Mouse (Mus musculus) forebrain, embryonic 12.5 days (tissue): ENCODE results near the gene Rnft1. TPM values are rescaled to one million over a fixed set of nuclear protein-coding genes. Genes with fewer than 3 reads are reported as not detected.

Experiments
- ATAC-seq: fragments of 200-750 bp; cut with Nextera tagmentation; 2 replicates; pipeline ENCODE4 v1.8.0; 2017; ENCODE audit warnings: moderate TSS enrichment; ENCODE audit not compliant: low FRiP score
- H3K27ac ChIP-seq: fragments of 300-500 bp; sonication (generic); 2 replicates; pipeline ENCODE4 v1.5.1; 2016; ENCODE audit warnings: mild to moderate bottlenecking
- H3K27me3 ChIP-seq: fragments of 300-500 bp; sonication (generic); 2 replicates; pipeline ENCODE4 v1.6.1; 2016; ENCODE audit warnings: mild to moderate bottlenecking
- H3K36me3 ChIP-seq: fragments of 300-500 bp; sonication (generic); replicated peaks from 2 replicates; pipeline ENCODE4 v1.6.1; 2016; ENCODE audit warnings: mild to moderate bottlenecking
- H3K4me1 ChIP-seq: fragments of 300-500 bp; sonication (generic); 2 replicates; pipeline ENCODE4 v1.6.1; 2016
- H3K4me2 ChIP-seq: fragments of 300-500 bp; sonication (generic); 2 replicates; pipeline ENCODE4 v1.6.1; 2016; ENCODE audit warnings: mild to moderate bottlenecking, moderate library complexity
- H3K4me3 ChIP-seq: fragments of 300-500 bp; sonication (generic); replicated peaks from 2 replicates; pipeline ENCODE4 v1.5.1; 2016; ENCODE audit warnings: mild to moderate bottlenecking
- H3K9ac ChIP-seq: fragments of 300-500 bp; sonication (generic); 2 replicates; pipeline ENCODE4 v1.6.1; 2016; ENCODE audit warnings: mild to moderate bottlenecking
- H3K9me3 ChIP-seq: fragments of 300-500 bp; sonication (generic); 2 replicates; pipeline ENCODE4 v1.6.1; 2016
- WGBS: fragments of 180-500 bp; shearing (Covaris S2); methylation state at CpG from one replicate; pipeline ENCODE4 v1.1.7; 2016; 5-methylcytosine and 5-hydroxymethylcytosine counted together
- polyA plus RNA-seq: library from polyadenylated mRNA; unstranded; fragments of >200 nt; fragmentation: Nextera tagmentation; extraction: Ambion mirVana; gene quantifications from 2 replicates; pipeline ENCODE4 v1.2.1, GENCODE M21; 2016

Gene Rnft1
- polyA plus RNA-seq, 1 experiment from 2014 or later: 19.4 TPM

DNA sequence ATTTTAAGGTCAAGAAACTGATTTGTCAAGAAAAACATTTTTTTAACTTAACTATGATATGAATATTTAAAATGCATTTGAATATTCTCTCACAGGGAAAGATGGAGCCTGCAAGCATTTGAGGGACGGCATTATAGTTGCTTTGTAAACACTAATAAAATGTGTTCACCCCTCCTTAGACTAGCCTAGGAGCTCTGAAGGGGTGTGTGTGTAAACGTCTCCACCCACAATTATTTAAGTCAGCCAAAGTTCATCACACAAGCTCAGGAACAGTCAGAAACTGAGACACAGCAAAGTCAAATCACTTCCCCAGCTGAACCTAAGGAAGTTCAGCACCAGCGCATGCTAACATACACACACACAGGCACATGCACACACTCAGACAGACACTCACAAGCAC lies 10.9 kb upstream of the Rnft1 start:
- H3K27me3 ChIP-seq: peaks cover 7% of the 10 kb centered on the region; the same call in 1 of the 2 replicates
- WGBS: 65% methylated on average over 3 of the region's 3 CpGs
- no peak overlapping the region for H3K4me2 ChIP-seq
- no peak overlapping the region for H3K4me3 ChIP-seq
- no peak overlapping the region for H3K27ac ChIP-seq
- no peaks in the 10 kb centered on the region for H3K36me3 ChIP-seq
- no peak for ATAC-seq
- peaks cover 17% of the 10 kb centered on the region for H3K4me1 ChIP-seq
- H3K9ac ChIP-seq: no peak overlapping the region
- H3K9me3 ChIP-seq: no peaks in the 10 kb centered on the region

DNA sequence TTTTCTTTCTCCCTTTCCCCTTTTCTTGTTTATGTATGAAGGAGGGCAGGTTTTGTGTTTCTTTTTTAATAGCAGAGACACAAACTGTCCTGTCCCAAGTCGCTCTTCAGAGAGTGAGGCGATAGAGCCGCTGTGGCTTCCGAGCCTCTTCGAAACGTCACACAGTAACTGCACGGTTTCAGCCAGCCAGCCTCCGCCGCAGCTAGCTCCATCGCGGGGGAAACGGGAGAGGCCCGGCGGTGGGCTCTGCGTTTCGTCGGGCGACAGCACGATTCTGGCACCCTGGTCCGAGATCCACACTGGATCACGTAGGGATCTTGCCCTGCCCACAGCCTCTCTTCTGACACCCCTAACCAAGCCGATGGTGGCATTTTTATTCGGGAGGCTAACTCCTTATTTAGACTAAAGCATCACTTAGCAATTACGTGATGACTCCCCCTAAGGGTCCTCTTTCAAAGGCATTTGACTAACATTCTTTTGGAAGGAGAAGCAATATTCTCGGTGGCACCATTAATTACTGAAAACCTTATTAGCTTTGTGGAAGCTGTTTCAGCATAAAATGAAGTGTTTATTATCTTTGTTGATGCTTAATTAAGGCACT lies 553 bp downstream of the Rnft1 start:
- H3K27ac ChIP-seq: peak overlapping the region; percentile 68
- peak overlapping the region; percentile 77 for H3K4me2 ChIP-seq
- peaks cover 8% of the 10 kb centered on the region; the same call in 1 of the 2 replicates for H3K36me3 ChIP-seq
- peaks cover 10% of the 10 kb centered on the region; the same call in 1 of the 2 replicates for H3K27me3 ChIP-seq
- peak; percentile 39; the same call in 1 of the 2 replicates for ATAC-seq
- H3K4me3 ChIP-seq: peak overlapping the region; percentile 66
- H3K9ac ChIP-seq: peak overlapping the region; percentile 71
- WGBS: 1% methylated on average over 25 of the region's 25 CpGs
- no peaks in the 10 kb centered on the region for H3K9me3 ChIP-seq
- H3K4me1 ChIP-seq: peaks cover 11% of the 10 kb centered on the region

DNA sequence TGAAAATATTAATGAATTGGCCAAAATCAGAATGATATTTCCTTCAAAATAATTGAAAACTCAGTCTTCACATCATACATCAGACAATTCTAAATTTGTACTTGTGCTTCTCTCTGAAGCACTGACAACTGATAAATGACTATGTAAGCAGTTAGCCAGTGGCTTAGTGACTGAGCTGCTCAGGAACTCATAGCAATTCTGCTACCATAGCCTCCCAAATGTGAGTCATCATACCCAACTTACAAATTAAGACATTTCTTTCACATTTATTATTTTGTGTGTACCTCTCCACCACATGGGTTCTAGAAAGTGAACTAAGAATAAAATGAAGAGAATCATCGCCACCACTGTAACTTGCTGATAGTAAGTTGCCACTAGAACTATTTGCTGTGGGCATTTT lies 6.3 kb downstream of the Rnft1 start:
- Histone ChIP-seq H3K27ac (no peak overlapping the region), H3K9ac (no peak overlapping the region), H3K4me2 (no peak overlapping the region), H3K4me3 (no peak overlapping the region), H3K4me1 (peaks cover 5% of the 10 kb centered on the region), H3K36me3 (peaks cover 18% of the 10 kb centered on the region; the same call in 1 of the 2 replicates), H3K9me3 (no peaks in the 10 kb centered on the region), H3K27me3 (0 out of 2 replicates have a peak, but pooled peaks cover 4% of the 10 kb centered on the region)
- ATAC-seq: no peak
- 98% methylated on average over 1 of the region's 1 CpGs for WGBS

- no peak overlapping the region for H3K4me3 ChIP-seq
- ATAC-seq: no peak
- WGBS: 97% methylated on average over 1 of the region's 1 CpGs
- no peak overlapping the region for H3K4me2 ChIP-seq
- H3K27ac ChIP-seq: no peak overlapping the region
- H3K9ac ChIP-seq: no peak overlapping the region
- H3K9me3 ChIP-seq: no peaks in the 10 kb centered on the region
- no peaks in the 10 kb centered on the region for H3K4me1 ChIP-seq
- H3K27me3 ChIP-seq: no peaks in the 10 kb centered on the region
- peaks cover 23% of the 10 kb centered on the region for H3K36me3 ChIP-seq
Observed at GRCm38 (mm10) chr11:86497356-86497755, 12.9 kb downstream of the Rnft1 start.

- no peak for ATAC-seq
Observed at GRCm38 (mm10) chr11:86497908-86498307, 13.5 kb downstream of the Rnft1 start.

DNA sequence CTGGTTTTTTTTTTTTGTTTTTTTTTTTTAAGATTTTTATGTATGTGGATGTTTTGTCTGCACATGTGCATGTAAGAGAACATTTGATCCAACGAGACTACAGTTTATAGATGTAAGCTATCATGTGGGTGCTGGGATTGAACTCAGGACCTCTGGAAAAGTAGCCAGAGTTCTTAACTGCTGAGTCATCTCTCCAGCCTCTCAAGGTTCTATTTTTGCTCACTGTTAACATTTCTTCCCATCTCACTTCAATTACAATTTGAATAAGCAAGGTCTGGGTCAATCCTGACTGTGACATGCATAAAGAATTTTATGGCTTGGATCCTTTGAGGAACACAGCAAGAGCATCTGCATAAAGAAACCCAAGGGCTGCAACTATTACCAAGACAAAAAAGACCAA lies 16.3 kb downstream of the Rnft1 start:
- Histone ChIP-seq H3K36me3 (peaks cover 36% of the 10 kb centered on the region), H3K9ac (no peak overlapping the region)
- 76% methylated on average over 1 of the region's 1 CpGs for WGBS

More at GRCm38 (mm10) chr11:86497908-86498307, 13.5 kb downstream of the Rnft1 start:
- WGBS: 67% methylated on average over 3 of the region's 3 CpGs
- Histone ChIP-seq H3K4me3 (no peak overlapping the region), H3K27me3 (no peaks in the 10 kb centered on the region), H3K27ac (no peak overlapping the region), H3K4me2 (no peak overlapping the region), H3K9me3 (no peaks in the 10 kb centered on the region), H3K9ac (no peak overlapping the region), H3K4me1 (no peaks in the 10 kb centered on the region), H3K36me3 (peaks cover 23% of the 10 kb centered on the region)

DNA sequence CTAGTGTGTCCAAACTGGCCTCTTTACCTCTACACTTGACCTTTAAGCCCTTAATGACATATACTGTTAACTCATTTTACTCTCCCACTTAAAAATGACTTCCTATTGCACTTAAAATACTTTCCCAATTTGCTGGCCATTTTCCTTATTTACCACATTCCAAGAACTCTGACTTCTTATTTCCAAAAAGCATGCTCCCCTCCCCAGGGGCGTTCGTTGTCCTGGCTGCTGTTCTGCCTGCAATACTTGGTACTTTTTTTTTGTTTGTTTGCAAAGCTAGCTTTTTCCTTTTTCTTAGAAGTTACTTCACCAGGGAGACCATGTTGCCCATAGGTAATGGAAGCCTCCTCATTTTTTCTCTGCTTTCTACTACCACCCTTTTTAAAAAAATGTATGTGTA lies 18.7 kb downstream of the Rnft1 start:
- Histone ChIP-seq H3K27ac (no peak overlapping the region), H3K4me3 (no peak overlapping the region), H3K4me2 (no peak overlapping the region), H3K4me1 (no peaks in the 10 kb centered on the region), H3K9me3 (no peaks in the 10 kb centered on the region), H3K27me3 (no peaks in the 10 kb centered on the region), H3K36me3 (peaks cover 41% of the 10 kb centered on the region), H3K9ac (no peak overlapping the region)
- WGBS: 91% methylated on average over 2 of the region's 2 CpGs
- no peak for ATAC-seq

More for the DNA sequence above, 16.3 kb downstream of the Rnft1 start:
- Histone ChIP-seq H3K27ac (no peak overlapping the region), H3K4me3 (no peak overlapping the region), H3K4me1 (no peaks in the 10 kb centered on the region), H3K27me3 (no peaks in the 10 kb centered on the region), H3K9me3 (no peaks in the 10 kb centered on the region), H3K4me2 (no peak overlapping the region)
- ATAC-seq: no peak

DNA sequence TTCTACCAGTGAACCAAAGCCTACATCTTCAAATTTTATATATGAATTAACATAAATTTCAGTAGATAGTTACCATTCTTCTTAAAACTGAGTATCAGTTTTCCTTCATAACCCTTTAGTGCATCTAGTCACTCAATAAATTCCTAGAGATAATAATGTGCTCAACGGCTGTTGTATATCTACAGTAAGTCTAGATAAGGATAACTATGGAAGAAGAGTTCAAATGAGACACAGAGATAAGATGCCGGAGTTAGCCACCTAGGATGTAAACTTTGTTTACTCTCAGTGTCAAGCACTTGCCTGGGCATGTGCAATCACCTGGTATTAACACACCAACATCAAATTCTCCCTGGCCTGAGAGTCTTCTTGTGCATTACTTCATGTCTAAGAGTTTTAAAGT lies 22.9 kb downstream of the Rnft1 start:
- 92% methylated on average over 2 of the region's 2 CpGs for WGBS

GRCm38 (mm10) chr11:86507991-86508390 lies 23.5 kb downstream of the Rnft1 start:
- H3K9me3 ChIP-seq: no peaks in the 10 kb centered on the region
- no peak overlapping the region for H3K27ac ChIP-seq
- H3K27me3 ChIP-seq: no peaks in the 10 kb centered on the region
- H3K9ac ChIP-seq: no peak overlapping the region
- 94% methylated on average over 2 of the region's 2 CpGs for WGBS
- no peak overlapping the region for H3K4me2 ChIP-seq
- no peaks in the 10 kb centered on the region for H3K4me1 ChIP-seq
- peaks cover 75% of the 10 kb centered on the region for H3K36me3 ChIP-seq
- no peak overlapping the region for H3K4me3 ChIP-seq
- no peak for ATAC-seq

More for the DNA sequence above, 22.9 kb downstream of the Rnft1 start:
- Histone ChIP-seq H3K9ac (no peak overlapping the region), H3K36me3 (peaks cover 75% of the 10 kb centered on the region), H3K27me3 (no peaks in the 10 kb centered on the region), H3K4me1 (no peaks in the 10 kb centered on the region), H3K4me2 (no peak overlapping the region), H3K4me3 (no peak overlapping the region), H3K27ac (no peak overlapping the region), H3K9me3 (no peaks in the 10 kb centered on the region)
- no peak for ATAC-seq

- Histone ChIP-seq H3K4me3 (no peak overlapping the region), H3K27me3 (no peaks in the 10 kb centered on the region), H3K4me1 (no peaks in the 10 kb centered on the region), H3K9ac (no peak overlapping the region), H3K36me3 (peaks cover 64% of the 10 kb centered on the region), H3K4me2 (no peak overlapping the region), H3K9me3 (no peaks in the 10 kb centered on the region), H3K27ac (no peak overlapping the region)
- no peak for ATAC-seq
- 94% methylated on average over 3 of the region's 3 CpGs for WGBS
Observed at GRCm38 (mm10) chr11:86516620-86517019, 32.2 kb downstream of the Rnft1 start.

DNA sequence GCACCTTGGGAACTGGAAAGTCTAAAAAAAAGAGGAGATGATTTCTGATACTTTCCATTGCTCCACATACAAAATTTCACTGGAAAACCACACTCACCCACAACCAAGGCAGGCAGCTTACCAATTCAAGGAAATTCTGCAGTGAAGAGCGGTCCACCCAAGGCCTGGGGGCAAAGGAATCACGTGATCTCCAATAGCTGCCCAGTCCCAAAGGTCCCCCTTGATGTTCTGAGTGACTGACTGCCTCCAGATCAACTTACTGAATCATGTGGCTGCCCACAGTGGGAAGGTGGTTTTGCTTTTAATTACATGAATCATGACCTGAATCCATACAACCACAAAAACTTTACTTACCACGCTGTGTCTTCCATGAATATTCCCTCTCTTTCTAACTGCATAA lies 32.8 kb downstream of the Rnft1 start:
- Histone ChIP-seq H3K4me2 (no peak overlapping the region), H3K4me1 (no peaks in the 10 kb centered on the region), H3K4me3 (no peak overlapping the region), H3K9ac (no peak overlapping the region), H3K27ac (no peak overlapping the region), H3K27me3 (no peaks in the 10 kb centered on the region), H3K36me3 (peaks cover 68% of the 10 kb centered on the region), H3K9me3 (no peaks in the 10 kb centered on the region)
- 91% methylated on average over 3 of the region's 3 CpGs for WGBS
- ATAC-seq: no peak

DNA sequence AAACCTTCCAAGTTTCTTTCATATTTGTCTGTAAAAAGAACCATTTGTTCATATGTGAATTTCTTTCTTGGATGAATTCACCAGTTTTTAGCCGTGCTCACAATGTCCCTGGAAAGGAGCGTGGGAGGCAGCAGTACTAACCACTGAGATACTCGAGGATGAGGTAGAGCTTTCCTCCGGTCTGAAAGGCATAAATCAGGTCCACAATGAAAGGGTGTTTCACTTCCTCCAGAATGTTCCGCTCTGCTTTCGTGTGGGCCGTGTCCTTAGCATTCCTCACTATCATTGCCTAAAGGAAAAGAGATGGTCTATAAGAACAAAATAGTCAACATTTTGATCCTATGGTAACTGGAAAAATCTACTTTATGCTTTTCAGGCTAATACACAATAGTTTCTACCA lies 35.3 kb downstream of the Rnft1 start:
- H3K9ac ChIP-seq: no peak overlapping the region
- H3K9me3 ChIP-seq: no peaks in the 10 kb centered on the region
- H3K27ac ChIP-seq: no peak overlapping the region
- 96% methylated on average over 7 of the region's 7 CpGs for WGBS
- H3K4me1 ChIP-seq: no peaks in the 10 kb centered on the region
- peaks cover 74% of the 10 kb centered on the region for H3K36me3 ChIP-seq
- H3K27me3 ChIP-seq: no peaks in the 10 kb centered on the region
- H3K4me2 ChIP-seq: no peak overlapping the region
- ATAC-seq: no peak
- no peak overlapping the region for H3K4me3 ChIP-seq

DNA sequence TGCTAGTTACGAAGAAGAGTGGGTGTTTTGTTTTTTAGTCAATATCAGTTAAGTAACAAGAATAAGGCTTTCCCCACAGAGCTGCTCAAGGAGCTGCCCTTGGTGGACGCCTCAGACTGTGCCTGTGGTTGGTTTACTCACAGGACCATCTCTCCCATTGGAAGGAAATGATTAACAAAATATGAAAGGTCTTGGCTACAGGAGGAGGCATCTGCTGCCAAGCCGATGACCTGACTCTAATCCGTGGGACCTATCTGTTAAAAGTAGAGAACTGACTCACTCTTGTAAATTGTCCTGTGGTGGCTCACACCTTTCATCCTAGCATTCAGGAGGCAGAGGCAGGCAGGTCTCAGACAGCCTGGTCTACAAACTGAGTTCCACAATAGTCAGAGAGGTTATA lies 43.1 kb downstream of the Rnft1 start:
- H3K4me3 ChIP-seq: no peak overlapping the region
- no peak overlapping the region for H3K27ac ChIP-seq
- peaks cover 64% of the 10 kb centered on the region for H3K36me3 ChIP-seq
- no peak overlapping the region for H3K4me2 ChIP-seq
- no peaks in the 10 kb centered on the region for H3K9me3 ChIP-seq
- no peaks in the 10 kb centered on the region for H3K4me1 ChIP-seq
- ATAC-seq: no peak
- no peak overlapping the region for H3K9ac ChIP-seq
- WGBS: 92% methylated on average over 4 of the region's 4 CpGs
- H3K27me3 ChIP-seq: no peaks in the 10 kb centered on the region
